Mouse (Mus musculus) sigmoid colon, adult 10 weeks (tissue): ENCODE results near the gene Gemin7. TPM values are rescaled to one million over a fixed set of nuclear protein-coding genes. Genes with fewer than 3 reads are reported as not detected.

Experiments used
- polyA plus RNA-seq: library from polyadenylated mRNA; stranded (reverse); fragments of 350-450 nt; fragmentation: Illumina TruSeq; extraction: RNeasy Lipid Tissue Mini Kit (QIAGEN cat#74804); gene quantifications from one replicate; pipeline ENCODE4 v1.2.3, GENCODE M21; 2014; ENCODE audit warnings: low read depth, low replicate concordance

Gemin7 gene
- 12.7 TPM for polyA plus RNA-seq

GRCm38 (mm10) chr7:19577141-19577852 lies at the start of gene Gemin7, which contains the start of gene Zfp296:
TSS of gene Gemin7 (minus strand) at chr7:19577595.
TSS of gene Zfp296 (plus strand) at chr7:19577287.

GRCm38 (mm10) chr7:19603849-19604605 lies 26.6 kb upstream of the Gemin7 start, which contains the start of gene Clasrp:
TSS of gene Clasrp (minus strand) at chr7:19604486.

GRCm38 (mm10) chr7:19562643-19563410 lies 14.6 kb downstream of the Gemin7 start, which contains the start of gene Ppp1r37:
TSS of gene Ppp1r37 (minus strand) at chr7:19563076.

GRCm38 (mm10) chr7:19517652-19518365 lies 59.6 kb downstream of the Gemin7 start, which contains the start of gene Nkpd1:
TSS of gene Nkpd1 (plus strand) at chr7:19517838.

Other genes with a start within 250 kb of the Gemin7 start
- gene Ercc1, start 232.8 kb downstream of the Gemin7 start, polyA plus RNA-seq, result 0.63 TPM
- gene Cd3eap, start 218.1 kb downstream of the Gemin7 start, polyA plus RNA-seq, result 0.95 TPM
- gene Ppp1r13l, start 217.8 kb downstream of the Gemin7 start, polyA plus RNA-seq, result not detected
- gene Ercc2, start 195.6 kb downstream of the Gemin7 start, polyA plus RNA-seq, result 1.1 TPM
- not detected for gene Klc3, start 173.5 kb downstream of the Gemin7 start, polyA plus RNA-seq
- gene Ckm, start 172.8 kb downstream of the Gemin7 start, polyA plus RNA-seq, result not detected
- gene Mark4, start 118.8 kb downstream of the Gemin7 start, polyA plus RNA-seq, result 1.7 TPM
- not detected for gene Exoc3l2, start 114.3 kb downstream of the Gemin7 start, polyA plus RNA-seq
- 4.9 TPM for gene Bloc1s3, start 69.2 kb downstream of the Gemin7 start, polyA plus RNA-seq
- not detected for gene Trappc6a, start 69.2 kb downstream of the Gemin7 start, polyA plus RNA-seq
- gene Nkpd1, start 59.8 kb downstream of the Gemin7 start, polyA plus RNA-seq, result not detected
- 0.66 TPM for gene Ppp1r37, start 14.5 kb downstream of the Gemin7 start, polyA plus RNA-seq
- gene Zfp296, start 308 bp downstream of the Gemin7 start, polyA plus RNA-seq, result not detected
- 7.1 TPM for gene Clasrp, start 26.9 kb upstream of the Gemin7 start, polyA plus RNA-seq
- 5.0 TPM for gene Relb, start 51.8 kb upstream of the Gemin7 start, polyA plus RNA-seq
- gene Clptm1, start 87.4 kb upstream of the Gemin7 start, polyA plus RNA-seq, result 24.0 TPM
- gene Apoc2, start 100.3 kb upstream of the Gemin7 start, polyA plus RNA-seq, result not detected
- 0.98 TPM for gene Gm44805, start 103.8 kb upstream of the Gemin7 start, polyA plus RNA-seq
- not detected for gene Apoc4, start 103.9 kb upstream of the Gemin7 start, polyA plus RNA-seq
- gene Apoc1, start 115.1 kb upstream of the Gemin7 start, polyA plus RNA-seq, result not detected
- gene Apoe, start 121.6 kb upstream of the Gemin7 start, polyA plus RNA-seq, result 3.8 TPM
- gene Tomm40, start 137.8 kb upstream of the Gemin7 start, polyA plus RNA-seq, result 0.82 TPM
- 5.2 TPM for gene Nectin2, start 172.9 kb upstream of the Gemin7 start, polyA plus RNA-seq
- not detected for gene Bcam, start 193.4 kb upstream of the Gemin7 start, polyA plus RNA-seq
- gene Cblc, start 219.2 kb upstream of the Gemin7 start, polyA plus RNA-seq, result 5.7 TPM
- 1.9 TPM for gene Bcl3, start 245.2 kb upstream of the Gemin7 start, polyA plus RNA-seq